Mouse (Mus musculus): Measurements from ENCODE around the gene Snx18. TPM values are rescaled to one million over a fixed set of nuclear protein-coding genes. Genes with fewer than 3 reads are reported as not detected.

Gene Snx18
- polyA plus RNA-seq, 1 experiment: 11.1 TPM

DNA sequence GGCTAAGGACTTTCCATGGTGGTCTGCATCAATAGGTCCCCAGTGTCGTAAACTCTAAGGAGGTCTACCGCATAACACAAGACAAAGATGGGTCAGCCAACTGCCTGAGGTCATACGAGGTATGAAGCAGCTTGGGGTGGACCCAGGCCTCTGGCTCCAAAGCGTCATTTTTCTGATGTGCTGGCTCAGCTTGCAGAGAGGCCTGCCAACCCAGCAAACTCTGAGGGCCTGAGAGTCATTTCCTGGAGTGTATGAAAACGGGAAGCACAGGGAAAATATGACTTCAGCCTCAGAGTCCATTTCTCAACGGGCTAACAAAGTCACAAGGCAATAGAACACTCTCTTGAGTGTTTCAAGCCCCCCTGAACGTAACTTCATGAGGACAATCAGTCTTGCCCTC lies 28.9 kb downstream of the Snx18 start:
- no peak overlapping the region for H3K4me3 ChIP-seq (ENCODE audit: low read depth, low read length)
- WGBS: 62% methylated on average over 7 of the region's 7 CpGs
- peaks cover 19% of the 10 kb centered on the region for H3K36me3 ChIP-seq (ENCODE audit: control insufficient read depth, insufficient read depth, low read length)
- no peaks in the 10 kb centered on the region for H3K27me3 ChIP-seq (ENCODE audit: control insufficient read depth, insufficient read depth, low read length)
- H3K4me1 ChIP-seq (ENCODE audit: control insufficient read depth, insufficient read depth, insufficient read length, low read length): no peaks in the 10 kb centered on the region; the same call in 1 of the 2 replicates
- TF ChIP-seq POLR2A (IDR thresholded peaks at IDR 0.05; ENCODE audit: low read depth, low read length) (no peak), CTCF (IDR thresholded peaks at IDR 0.05; ENCODE audit: extremely low read depth, insufficient read length, insufficient replicate concordance, low read depth, low read length) (no peak)
- 0 out of 2 replicates have a peak overlapping the region, but pooled peaks have one; percentile 9 for H3K27ac ChIP-seq (ENCODE audit: insufficient read depth, low read depth, low read length)

DNA sequence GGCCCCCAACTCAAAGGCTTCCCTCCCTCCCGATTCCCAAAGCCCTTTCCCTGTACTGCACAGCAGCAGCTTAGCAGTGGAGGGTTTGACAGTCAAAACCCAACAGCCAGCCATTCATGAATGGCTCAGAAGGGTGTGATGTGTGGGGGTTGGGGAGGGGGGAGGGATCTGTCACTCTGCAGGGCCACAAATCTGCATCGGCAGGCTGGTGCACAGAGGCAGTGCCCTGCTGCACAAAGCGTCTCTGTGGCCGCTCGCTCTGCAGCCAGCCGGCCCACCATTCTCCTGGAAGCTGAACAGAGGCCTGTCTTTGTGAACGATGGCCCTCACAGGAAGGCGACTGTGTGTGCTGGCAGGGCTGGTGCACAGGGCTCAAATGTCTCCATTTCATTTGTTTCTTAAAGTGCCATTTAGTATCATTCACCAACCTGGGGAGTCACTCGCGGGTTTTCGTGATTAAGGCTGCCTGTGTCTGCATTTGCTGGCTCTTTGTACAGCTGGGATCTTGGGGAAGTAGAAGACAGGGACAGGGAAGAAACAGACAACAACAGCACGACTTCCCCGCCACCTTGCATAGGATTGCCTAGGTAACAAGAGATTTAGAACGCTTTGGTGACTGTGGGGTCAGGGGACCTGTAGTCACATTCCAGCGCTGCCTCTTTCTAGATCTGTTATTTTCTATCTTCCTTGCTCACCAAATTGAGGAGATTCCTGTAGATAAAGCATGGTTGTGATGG lies 31.0 kb downstream of the Snx18 start:
- Histone ChIP-seq H3K36me3 (ENCODE audit: control insufficient read depth, insufficient read depth, low read length) (peaks cover 9% of the 10 kb centered on the region; the same call in 1 of the 2 replicates), H3K4me3 (ENCODE audit: low read depth, low read length) (no peak overlapping the region), H3K27ac (ENCODE audit: insufficient read depth, low read depth, low read length) (no peak overlapping the region), H3K4me1 (ENCODE audit: control insufficient read depth, insufficient read depth, insufficient read length, low read length) (no peaks in the 10 kb centered on the region; the same call in 1 of the 2 replicates), H3K27me3 (ENCODE audit: control insufficient read depth, insufficient read depth, low read length) (no peaks in the 10 kb centered on the region)
- WGBS: 65% methylated on average over 15 of the region's 15 CpGs
- TF ChIP-seq POLR2A (IDR thresholded peaks at IDR 0.05; ENCODE audit: low read depth, low read length) (no peak), CTCF (IDR thresholded peaks at IDR 0.05; ENCODE audit: extremely low read depth, insufficient read length, insufficient replicate concordance, low read depth, low read length) (no peak)

DNA sequence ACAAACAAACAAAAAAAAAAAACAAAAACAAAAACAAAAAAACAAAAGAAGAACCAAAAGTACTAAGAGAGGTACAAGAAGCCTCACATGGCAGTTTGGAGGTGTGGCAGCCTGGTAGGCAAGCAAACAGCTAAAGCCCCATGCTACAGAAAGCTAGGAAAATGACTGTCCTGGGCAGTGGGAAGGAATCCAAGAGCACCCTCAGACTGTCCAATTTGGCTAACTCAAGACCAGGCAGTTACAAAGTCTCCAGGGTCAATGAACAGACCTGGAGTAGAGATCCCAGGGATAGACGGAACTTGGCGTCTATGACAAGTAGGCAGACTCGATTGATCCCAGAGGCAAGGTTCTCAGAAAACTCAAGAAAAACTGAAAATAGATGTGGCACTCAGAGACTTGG lies 32.8 kb downstream of the Snx18 start:
- 0 out of 2 replicates have a peak, but pooled peaks cover under 1% of the 10 kb centered on the region for H3K4me1 ChIP-seq (ENCODE audit: control insufficient read depth, insufficient read depth, insufficient read length, low read length)
- 0 out of 2 replicates have a peak, but pooled peaks cover 1% of the 10 kb centered on the region for H3K36me3 ChIP-seq (ENCODE audit: control insufficient read depth, insufficient read depth, low read length)
- TF ChIP-seq POLR2A (IDR thresholded peaks at IDR 0.05; ENCODE audit: low read depth, low read length) (no peak), CTCF (IDR thresholded peaks at IDR 0.05; ENCODE audit: extremely low read depth, insufficient read length, insufficient replicate concordance, low read depth, low read length) (no peak)
- no peaks in the 10 kb centered on the region for H3K27me3 ChIP-seq (ENCODE audit: control insufficient read depth, insufficient read depth, low read length)
- WGBS: 91% methylated on average over 3 of the region's 3 CpGs
- no peak overlapping the region for H3K4me3 ChIP-seq (ENCODE audit: low read depth, low read length)
- no peak overlapping the region for H3K27ac ChIP-seq (ENCODE audit: insufficient read depth, low read depth, low read length)

DNA sequence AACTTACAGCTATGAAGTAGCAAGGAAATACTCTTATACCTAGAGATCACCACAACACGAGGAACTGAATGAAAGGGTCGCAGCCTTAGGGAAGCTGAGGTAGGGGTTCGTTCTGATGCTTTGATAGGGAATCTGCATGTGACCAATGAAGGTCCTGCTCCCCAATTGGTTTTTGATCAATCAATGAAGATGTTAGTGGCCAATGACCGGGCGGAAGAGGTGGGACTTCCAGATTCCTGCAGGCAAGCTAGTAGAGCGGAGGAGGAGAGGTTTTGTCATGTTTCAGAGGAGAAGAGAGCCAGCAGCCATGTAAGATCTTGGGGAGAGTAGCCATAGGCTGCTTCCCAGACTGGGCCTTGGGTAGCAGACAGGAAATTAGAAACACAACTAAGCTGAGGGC lies 33.9 kb downstream of the Snx18 start:
- TF ChIP-seq CTCF (IDR thresholded peaks at IDR 0.05; ENCODE audit: extremely low read depth, insufficient read length, insufficient replicate concordance, low read depth, low read length) (no peak), POLR2A (IDR thresholded peaks at IDR 0.05; ENCODE audit: low read depth, low read length) (no peak)
- 87% methylated on average over 6 of the region's 6 CpGs for WGBS
- no peak overlapping the region for H3K4me3 ChIP-seq (ENCODE audit: low read depth, low read length)
- no peaks in the 10 kb centered on the region for H3K27me3 ChIP-seq (ENCODE audit: control insufficient read depth, insufficient read depth, low read length)
- H3K36me3 ChIP-seq (ENCODE audit: control insufficient read depth, insufficient read depth, low read length): no peaks in the 10 kb centered on the region
- H3K4me1 ChIP-seq (ENCODE audit: control insufficient read depth, insufficient read depth, insufficient read length, low read length): 0 out of 2 replicates have a peak, but pooled peaks cover 1% of the 10 kb centered on the region
- no peak overlapping the region for H3K27ac ChIP-seq (ENCODE audit: insufficient read depth, low read depth, low read length)

DNA sequence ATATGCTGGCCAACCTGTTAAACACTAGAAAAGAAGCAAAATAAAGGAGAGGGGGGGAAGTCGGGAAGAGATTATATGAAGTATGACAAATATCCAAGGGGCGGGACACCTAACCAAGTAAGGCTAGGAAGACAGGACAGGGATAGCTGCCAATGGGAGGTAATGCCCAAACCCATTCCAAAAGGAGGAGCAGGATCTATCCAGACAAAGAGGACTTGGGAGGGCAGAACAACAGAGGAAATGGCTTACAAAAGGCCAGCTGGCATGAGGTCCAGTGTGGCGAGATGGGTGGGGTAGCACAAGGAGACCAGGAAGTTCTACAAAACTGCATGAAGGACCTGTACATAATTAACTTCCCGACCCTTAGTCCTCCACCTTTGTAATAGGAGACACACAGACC lies 34.8 kb downstream of the Snx18 start:
- WGBS: 56% methylated on average over 4 of the region's 4 CpGs

DNA sequence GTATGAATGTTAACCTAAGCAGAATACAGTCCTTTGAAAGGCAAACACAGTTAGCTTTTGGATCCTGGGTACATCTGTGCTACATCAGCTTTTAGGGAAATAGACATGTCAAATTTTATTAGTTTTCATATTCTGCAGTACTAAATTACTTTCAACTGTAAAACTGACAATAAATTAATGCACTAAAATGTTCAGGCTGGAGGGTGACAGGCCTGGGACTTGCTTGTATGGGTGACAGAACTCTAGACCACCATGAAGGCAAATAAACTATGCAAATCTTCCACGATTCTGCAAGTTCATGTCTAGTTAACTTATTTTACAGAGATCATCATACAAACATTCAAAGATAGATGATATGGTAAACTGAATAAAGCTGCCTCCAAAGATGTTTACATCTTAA lies 36.3 kb downstream of the Snx18 start:
- Histone ChIP-seq H3K27ac (ENCODE audit: insufficient read depth, low read depth, low read length) (no peak overlapping the region), H3K36me3 (ENCODE audit: control insufficient read depth, insufficient read depth, low read length) (no peaks in the 10 kb centered on the region), H3K4me1 (ENCODE audit: control insufficient read depth, insufficient read depth, insufficient read length, low read length) (0 out of 2 replicates have a peak, but pooled peaks cover 1% of the 10 kb centered on the region), H3K27me3 (ENCODE audit: control insufficient read depth, insufficient read depth, low read length) (no peaks in the 10 kb centered on the region), H3K4me3 (ENCODE audit: low read depth, low read length) (no peak overlapping the region)
- WGBS: 84% methylated on average over 1 of the region's 1 CpGs
- TF ChIP-seq CTCF (IDR thresholded peaks at IDR 0.05; ENCODE audit: extremely low read depth, insufficient read length, insufficient replicate concordance, low read depth, low read length) (no peak), POLR2A (IDR thresholded peaks at IDR 0.05; ENCODE audit: low read depth, low read length) (no peak)

More for the DNA sequence above, 34.8 kb downstream of the Snx18 start:
- Histone ChIP-seq H3K27ac (ENCODE audit: insufficient read depth, low read depth, low read length) (no peak overlapping the region), H3K4me3 (ENCODE audit: low read depth, low read length) (no peak overlapping the region), H3K4me1 (ENCODE audit: control insufficient read depth, insufficient read depth, insufficient read length, low read length) (0 out of 2 replicates have a peak, but pooled peaks cover 1% of the 10 kb centered on the region), H3K27me3 (ENCODE audit: control insufficient read depth, insufficient read depth, low read length) (no peaks in the 10 kb centered on the region), H3K36me3 (ENCODE audit: control insufficient read depth, insufficient read depth, low read length) (no peaks in the 10 kb centered on the region)
- TF ChIP-seq POLR2A (IDR thresholded peaks at IDR 0.05; ENCODE audit: low read depth, low read length): no peak
- no peak for TF ChIP-seq CTCF (IDR thresholded peaks at IDR 0.05; ENCODE audit: extremely low read depth, insufficient read length, insufficient replicate concordance, low read depth, low read length)

DNA sequence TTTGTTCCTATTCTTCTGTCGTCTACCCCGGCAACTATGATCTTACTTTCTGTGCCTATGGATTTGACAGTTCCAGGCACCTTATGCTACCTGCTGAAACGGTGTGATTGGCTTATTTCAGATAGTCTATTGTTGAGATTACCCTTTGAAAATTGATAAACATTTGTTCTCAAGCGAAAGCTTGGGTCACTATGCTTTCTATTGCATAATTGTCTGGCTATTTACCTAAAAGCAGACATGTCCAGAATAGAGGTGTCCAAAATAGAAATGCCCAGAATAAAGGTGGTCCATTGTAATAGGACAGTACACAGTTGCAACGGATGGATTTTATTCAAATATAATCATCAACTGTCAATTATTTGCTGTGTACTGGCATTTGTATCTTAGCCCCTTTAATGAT lies 36.9 kb downstream of the Snx18 start:
- Histone ChIP-seq H3K4me1 (ENCODE audit: control insufficient read depth, insufficient read depth, insufficient read length, low read length) (0 out of 2 replicates have a peak, but pooled peaks cover 1% of the 10 kb centered on the region), H3K27me3 (ENCODE audit: control insufficient read depth, insufficient read depth, low read length) (no peaks in the 10 kb centered on the region), H3K36me3 (ENCODE audit: control insufficient read depth, insufficient read depth, low read length) (no peaks in the 10 kb centered on the region), H3K4me3 (ENCODE audit: low read depth, low read length) (no peak overlapping the region), H3K27ac (ENCODE audit: insufficient read depth, low read depth, low read length) (no peak overlapping the region)
- TF ChIP-seq POLR2A (IDR thresholded peaks at IDR 0.05; ENCODE audit: low read depth, low read length): no peak
- TF ChIP-seq CTCF (IDR thresholded peaks at IDR 0.05; ENCODE audit: extremely low read depth, insufficient read length, insufficient replicate concordance, low read depth, low read length): no peak
- 90% methylated on average over 5 of the region's 5 CpGs for WGBS
